Mouse (Mus musculus) myocyte (in vitro differentiated cells): ENCODE data around the gene Amy2a5. TPM values are rescaled to one million over a fixed set of nuclear protein-coding genes. Genes with fewer than 3 reads are reported as not detected.
"Not testable (repeated sequence)": the region's sequence is repeated elsewhere in the genome, so short reads cannot be mapped to it uniquely, and the experiment has no call there.

Experiments
- H3K27me3 ChIP-seq: one replicate; pipeline ENCODE4 v1.6.1; 2011; ENCODE audit not compliant: control insufficient read depth, insufficient read depth, insufficient read length
- H3K36me3 ChIP-seq: one replicate; pipeline ENCODE4 v1.6.1; 2011; ENCODE audit not compliant: control insufficient read depth, insufficient read depth
- H3K4me2 ChIP-seq: one replicate; pipeline ENCODE4 v1.6.1; 2011; ENCODE audit warnings: low read depth, control low read depth
- H3K4me3 ChIP-seq: one replicate; pipeline ENCODE4 v1.5.1; 2011; ENCODE audit warnings: mild to moderate bottlenecking, control low read depth, moderate library complexity
- H3K79me2 ChIP-seq: one replicate; pipeline ENCODE4 v1.6.1; 2011; ENCODE audit not compliant: control insufficient read depth, insufficient read depth
- H3ac ChIP-seq: one replicate; pipeline ENCODE4 v1.6.1; 2011; ENCODE audit not compliant: control insufficient read depth, insufficient read length
- CEBPB ChIP-seq: IDR thresholded peaks from 2 replicates; pipeline ENCODE4 v1.6.1; 2011; ENCODE audit warnings: mild to moderate bottlenecking, moderate library complexity; ENCODE audit not compliant: poor library complexity, insufficient read depth, severe bottlenecking
- E2F4 ChIP-seq: IDR thresholded peaks from one replicate; pipeline ENCODE4 v1.6.1; 2011; ENCODE audit warnings: mild to moderate bottlenecking, control low read depth, moderate library complexity; ENCODE audit not compliant: insufficient read depth
- MAX ChIP-seq: IDR thresholded peaks from one replicate; pipeline ENCODE4 v1.6.1; 2011; ENCODE audit warnings: low read depth, mild to moderate bottlenecking, control low read depth
- MYOD1 ChIP-seq, 3 experiments: IDR thresholded peaks; one replicate each; pipeline ENCODE4 v1.6.1; 2011; ENCODE audit warnings: control low read depth in 2 of 3, low read depth in 2 of 3, mild to moderate bottlenecking in 2 of 3, moderate library complexity in 1 of 3; ENCODE audit not compliant: insufficient read length in 2 of 3, control insufficient read depth in 1 of 3
- MYOG ChIP-seq, 3 experiments: IDR thresholded peaks; one replicate each; pipeline ENCODE4 v1.6.1; 2011; ENCODE audit warnings: control low read depth in 2 of 3, low read depth in 2 of 3, mild to moderate bottlenecking in 2 of 3; ENCODE audit not compliant: insufficient read length in 2 of 3, control insufficient read depth in 1 of 3, insufficient read depth in 1 of 3
- POLR2A ChIP-seq: IDR thresholded peaks from one replicate; pipeline ENCODE4 v1.6.1; 2011; ENCODE audit warnings: low read depth, mild to moderate bottlenecking, control low read depth, moderate library complexity; ENCODE audit not compliant: insufficient read length
- POLR2AphosphoS2 ChIP-seq: IDR thresholded peaks from one replicate; pipeline ENCODE4 v1.6.1; 2011; ENCODE audit warnings: low read depth, control low read depth; ENCODE audit not compliant: insufficient read length
- REST ChIP-seq: IDR thresholded peaks from one replicate; pipeline ENCODE4 v1.6.1; 2011; ENCODE audit warnings: mild to moderate bottlenecking, control low read depth, moderate library complexity; ENCODE audit not compliant: insufficient read depth, insufficient read length
- SRF ChIP-seq: IDR thresholded peaks from one replicate; pipeline ENCODE4 v1.6.1; 2011; ENCODE audit warnings: low read depth; ENCODE audit not compliant: control insufficient read depth, insufficient read length
- TCF12 ChIP-seq: IDR thresholded peaks from one replicate; pipeline ENCODE4 v1.6.1; 2011; ENCODE audit warnings: mild to moderate bottlenecking, control low read depth; ENCODE audit not compliant: poor library complexity, insufficient read depth, severe bottlenecking
- TCF3 ChIP-seq: IDR thresholded peaks from one replicate; pipeline ENCODE4 v1.6.1; 2011; ENCODE audit warnings: low read depth, control low read depth; ENCODE audit not compliant: insufficient read length
- USF1 ChIP-seq: IDR thresholded peaks from one replicate; pipeline ENCODE4 v1.6.1; 2011; ENCODE audit warnings: low read depth, mild to moderate bottlenecking, control low read depth, moderate library complexity
- polyA plus RNA-seq: library from polyadenylated mRNA; unstranded; fragments of >200 nt; fragmentation: generic; extraction: Trizol; gene quantifications from one replicate; pipeline ENCODE4 v1.2.1, GENCODE M21; 2012; ENCODE audit warnings: missing spikeins

Gene Amy2a5
- polyA plus RNA-seq, result not detected

GRCm38 (mm10) chr3:113258737-113259136, at the start of gene Amy2a5:
TSS of gene Amy2a5 (minus strand) at chr3:113258837.
- H3K27me3 ChIP-seq, H3K4me3 ChIP-seq, H3K36me3 ChIP-seq, H3ac ChIP-seq, H3K79me2 ChIP-seq, H3K4me2 ChIP-seq: not testable (repeated sequence)

GRCm38 (mm10) chr3:113291349-113291748, 32.7 kb upstream of the Amy2a5 start, which contains the start of gene Amy2a4:
TSS of gene Amy2a4 (minus strand) at chr3:113291449.
- H3ac ChIP-seq, H3K4me2 ChIP-seq, H3K27me3 ChIP-seq, H3K4me3 ChIP-seq, H3K36me3 ChIP-seq, H3K79me2 ChIP-seq: not testable (repeated sequence)

DNA sequence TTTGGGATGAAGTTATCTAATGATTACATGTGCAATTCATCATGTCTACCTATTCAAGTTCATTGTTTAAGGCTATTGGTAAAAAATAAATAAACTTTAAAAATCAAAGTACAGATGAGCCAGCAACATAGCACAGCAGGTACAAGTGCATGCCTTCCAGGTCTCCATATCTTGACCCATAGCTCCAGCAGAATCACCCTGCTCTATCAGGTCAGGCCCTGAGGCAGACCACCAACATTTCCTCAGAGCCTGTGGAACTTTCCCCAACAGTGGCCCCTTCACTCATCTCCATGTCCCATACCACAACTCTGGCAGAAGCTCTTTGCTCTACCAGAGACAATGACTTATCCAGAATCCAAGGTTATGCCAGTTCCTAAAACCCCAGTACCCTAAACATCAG, 21.6 kb upstream of the Amy2a5 start:
- not testable (repeated sequence) for H3K79me2 ChIP-seq, H3K36me3 ChIP-seq, H3K4me2 ChIP-seq, H3ac ChIP-seq, H3K4me3 ChIP-seq, H3K27me3 ChIP-seq

DNA sequence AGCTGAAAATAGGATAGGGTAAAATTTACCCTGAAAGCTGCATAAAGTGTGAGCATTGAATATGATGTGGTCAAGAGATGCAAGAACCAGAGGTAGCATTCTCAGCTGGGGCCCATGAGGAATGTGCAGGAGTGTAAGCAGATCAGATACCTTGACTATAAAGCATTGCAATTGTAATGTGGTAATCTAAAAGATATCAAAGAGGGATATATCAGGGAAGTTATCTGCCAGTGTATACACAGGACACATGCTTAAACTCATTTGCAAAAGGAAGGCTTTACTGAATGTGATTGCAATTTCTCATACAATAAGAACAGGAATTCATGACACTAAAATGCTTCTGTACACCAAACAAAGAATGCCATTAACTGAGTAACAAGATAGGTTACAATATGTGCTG, 20.9 kb upstream of the Amy2a5 start:
- not testable (repeated sequence) for H3K79me2 ChIP-seq, H3ac ChIP-seq, H3K27me3 ChIP-seq, H3K4me2 ChIP-seq, H3K4me3 ChIP-seq, H3K36me3 ChIP-seq

DNA sequence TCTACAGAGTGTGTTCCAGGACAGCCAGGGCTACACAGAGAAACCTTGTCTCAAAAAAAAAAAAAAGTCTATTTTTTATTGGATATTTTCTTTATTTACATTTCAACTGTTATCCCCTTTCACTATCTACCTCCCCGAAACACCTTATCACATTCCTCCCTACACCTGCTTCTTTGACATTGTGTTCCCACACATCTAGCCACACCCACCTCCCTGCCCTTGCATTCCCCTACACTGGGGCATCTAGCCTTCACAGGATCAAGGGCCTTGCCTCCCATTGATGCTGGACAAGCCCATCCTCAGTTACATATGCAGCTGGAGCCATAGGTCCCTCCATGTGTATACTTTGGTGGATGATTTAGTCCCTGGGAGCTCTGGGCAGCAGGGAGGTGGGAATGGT, 31.5 kb downstream of the Amy2a5 start:
- H3ac ChIP-seq, result no peak overlapping the region
- no peak overlapping the region for H3K4me3 ChIP-seq
- no peaks in the 10 kb centered on the region for H3K79me2 ChIP-seq
- no peaks in the 10 kb centered on the region for H3K27me3 ChIP-seq
- no peaks in the 10 kb centered on the region for H3K36me3 ChIP-seq
- TF ChIP-seq TCF3 (no peak), MAX (no peak), SRF (no peak), E2F4 (no peak), TCF12 (no peak), MYOG (IDR thresholded peaks at IDR 0.05; ENCODE audit: control insufficient read depth in 1 of 3, insufficient read depth in 1 of 3, insufficient read length in 2 of 3, low read depth in 2 of 3) (no peak), POLR2A (no peak), CEBPB (no peak), MYOD1 (IDR thresholded peaks at IDR 0.05; ENCODE audit: control insufficient read depth in 1 of 3, insufficient read length in 2 of 3, low read depth in 2 of 3) (no peak), REST (no peak), USF1 (no peak), POLR2AphosphoS2 (no peak)
- no peak overlapping the region for H3K4me2 ChIP-seq

Other genes starting within 250 kb of the Amy2a5 start
- gene Amy2a4, start 32.6 kb upstream of the Amy2a5 start, polyA plus RNA-seq, result not detected
- gene Amy2a3, start 65.2 kb upstream of the Amy2a5 start, polyA plus RNA-seq, result not detected
- gene Amy2a2, start 97.8 kb upstream of the Amy2a5 start, polyA plus RNA-seq, result not detected